Mouse (Mus musculus) fat pad, adult 2 months (tissue): ENCODE results near the gene Sit1.
"Not testable (repeated sequence)": the region's sequence is repeated elsewhere in the genome, so short reads cannot be mapped to it uniquely, and the experiment has no call there.

Experiments used
- DNase-seq: peaks from one replicate; pipeline ENCODE4 v3.0.0-alpha.2; 2011; ENCODE audit warnings: low read depth, low spot score; ENCODE audit errors: extremely low read depth

Gene Sit1

DNA sequence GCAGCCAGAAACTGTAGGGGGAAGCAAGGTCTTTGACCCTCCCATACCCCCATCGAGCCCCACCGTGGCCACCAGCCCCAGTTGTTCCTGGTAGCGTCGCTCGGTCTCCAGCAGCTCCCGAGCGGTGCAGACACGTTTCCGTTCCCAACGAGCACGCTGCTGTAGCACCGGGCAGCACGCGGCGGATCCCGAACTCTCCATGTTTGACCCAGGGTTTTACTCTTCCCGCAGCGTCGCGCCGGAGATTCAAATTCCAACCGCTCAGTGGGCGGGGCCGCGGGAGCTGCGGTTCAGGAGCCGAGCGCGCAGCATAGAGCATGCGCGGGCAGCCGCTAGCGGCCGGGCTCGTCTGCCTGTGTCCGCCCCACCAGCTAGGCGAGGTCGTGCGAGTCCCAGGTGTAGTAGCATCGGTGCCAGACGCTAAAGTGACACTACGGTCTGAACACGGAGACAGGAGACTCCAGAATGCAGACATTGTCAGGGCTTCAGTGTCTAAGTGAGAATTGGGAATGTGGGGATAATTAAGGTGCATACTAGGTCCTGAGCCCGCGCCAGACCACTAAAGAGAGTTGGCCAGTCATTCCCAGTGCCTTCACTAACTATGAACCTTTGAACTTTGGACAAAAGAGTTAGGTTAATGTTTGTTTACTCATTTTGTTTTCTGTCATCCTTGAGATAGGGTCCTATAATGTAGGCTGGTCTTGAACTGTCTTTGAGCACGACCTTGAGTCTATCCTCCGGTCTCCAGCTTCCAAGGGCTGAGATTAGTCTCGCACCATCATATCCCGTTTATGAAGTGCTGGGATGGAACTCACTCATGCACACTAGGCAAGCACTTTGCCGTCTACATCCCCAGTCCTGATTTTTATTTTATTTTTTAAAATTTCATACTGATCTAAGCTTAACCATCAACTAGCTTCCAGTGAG is 16.1 kb upstream of the Sit1 start, which contains the start of gene Arhgef39:
Gene Arhgef39, minus strand, starts transcription at position 289 of the 927 bp plus-strand sequence.
- DNase-seq, result no peak

DNA sequence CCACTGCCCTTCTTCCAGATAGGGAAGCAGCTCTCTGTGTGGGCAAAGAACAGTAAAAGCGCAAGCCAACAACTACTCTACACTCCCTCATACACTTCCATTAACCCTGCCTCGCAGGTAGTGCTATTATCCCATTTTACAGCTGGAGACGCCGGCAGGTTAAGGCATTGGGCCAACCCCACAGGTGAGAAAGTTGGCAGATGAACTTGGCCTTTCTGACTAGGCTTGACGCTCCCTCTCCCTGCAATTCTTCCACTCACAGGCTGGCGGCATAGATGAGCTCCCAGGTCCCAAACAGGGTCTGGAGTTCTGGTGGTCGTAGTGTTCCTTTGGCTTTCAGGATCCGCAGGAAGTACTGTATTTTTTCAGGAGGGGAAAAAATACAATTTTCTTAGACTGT is 15.4 kb upstream of the Sit1 start:
- no peak for DNase-seq

DNA sequence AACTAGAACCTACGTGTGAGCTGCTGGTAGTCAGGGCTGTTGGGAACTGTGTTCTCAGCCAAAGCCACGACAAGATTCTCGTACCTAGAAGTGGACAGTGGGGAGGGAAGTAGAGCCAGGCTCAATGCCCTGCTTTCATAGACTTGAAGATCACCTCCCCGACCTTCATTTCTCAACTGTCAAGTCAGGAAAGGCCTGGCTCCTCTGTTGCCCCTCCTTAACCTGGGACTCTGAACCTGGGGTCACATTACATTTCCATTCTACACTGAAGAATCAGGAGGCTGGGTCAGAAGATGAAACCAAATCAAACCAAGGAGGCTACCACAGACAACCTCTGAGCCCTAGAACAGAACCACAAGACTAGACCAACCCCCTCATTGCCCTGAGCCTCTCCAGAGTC is 14.4 kb upstream of the Sit1 start:
- DNase-seq, result no peak

DNA sequence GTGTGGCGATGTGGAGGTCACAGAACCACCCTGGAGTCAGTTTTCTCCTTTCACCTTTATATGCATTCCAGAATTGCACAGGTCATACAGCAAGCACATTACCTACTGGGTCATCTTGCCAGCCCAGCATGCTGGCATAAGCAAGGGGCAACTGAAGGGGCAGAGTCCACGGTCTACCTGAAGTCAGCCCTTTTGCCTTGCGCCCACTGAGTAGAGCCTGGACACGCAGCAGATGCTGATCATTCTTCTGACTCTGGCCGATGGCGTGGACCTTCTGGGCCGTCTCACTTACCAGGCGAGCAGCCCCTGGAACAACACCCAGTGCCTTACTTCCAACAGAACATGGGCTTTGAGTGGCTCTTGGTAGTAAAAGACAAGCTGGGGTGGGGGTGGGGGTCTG is 13.9 kb upstream of the Sit1 start:
- DNase-seq, result no peak

DNA sequence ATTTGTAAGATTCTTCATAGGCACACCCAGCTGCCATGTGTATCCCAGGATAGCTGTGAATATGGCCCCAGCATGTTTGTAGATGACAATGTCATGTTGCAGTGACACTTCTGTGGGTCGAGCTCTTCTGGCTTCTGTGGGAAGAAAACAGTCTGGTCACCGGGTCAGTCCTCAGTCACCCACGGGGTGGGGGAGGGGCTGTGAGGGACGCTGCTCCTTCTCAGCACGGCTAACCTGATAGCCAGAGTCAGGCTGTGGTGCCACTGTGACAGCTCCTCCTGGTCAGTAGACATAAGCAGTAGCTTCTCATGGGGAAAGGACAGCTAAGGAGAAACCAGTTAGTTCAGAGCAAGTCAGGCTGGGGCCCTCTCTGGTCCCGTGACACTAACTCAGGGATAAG is 13.1 kb upstream of the Sit1 start:
- no peak for DNase-seq

DNA sequence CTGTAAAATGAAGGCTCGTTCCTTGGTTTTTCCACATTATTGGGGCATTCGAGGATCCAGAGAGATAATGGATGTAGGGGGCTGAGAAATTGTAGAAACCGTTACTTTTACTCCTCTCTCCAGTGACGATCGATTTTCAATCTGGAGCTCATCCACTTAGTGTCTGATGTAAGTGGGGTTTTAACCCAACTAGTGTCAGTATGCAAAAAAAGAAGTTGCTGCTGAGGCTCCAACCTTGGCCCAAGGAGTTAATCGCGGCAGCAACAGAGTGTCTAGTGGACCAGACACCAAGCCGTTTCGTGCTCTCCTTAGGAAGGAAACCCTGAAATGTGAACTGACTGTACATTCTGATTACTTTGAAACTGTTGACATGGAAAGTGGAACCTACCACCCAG is 10.3 kb upstream of the Sit1 start:
- DNase-seq, result no peak

DNA sequence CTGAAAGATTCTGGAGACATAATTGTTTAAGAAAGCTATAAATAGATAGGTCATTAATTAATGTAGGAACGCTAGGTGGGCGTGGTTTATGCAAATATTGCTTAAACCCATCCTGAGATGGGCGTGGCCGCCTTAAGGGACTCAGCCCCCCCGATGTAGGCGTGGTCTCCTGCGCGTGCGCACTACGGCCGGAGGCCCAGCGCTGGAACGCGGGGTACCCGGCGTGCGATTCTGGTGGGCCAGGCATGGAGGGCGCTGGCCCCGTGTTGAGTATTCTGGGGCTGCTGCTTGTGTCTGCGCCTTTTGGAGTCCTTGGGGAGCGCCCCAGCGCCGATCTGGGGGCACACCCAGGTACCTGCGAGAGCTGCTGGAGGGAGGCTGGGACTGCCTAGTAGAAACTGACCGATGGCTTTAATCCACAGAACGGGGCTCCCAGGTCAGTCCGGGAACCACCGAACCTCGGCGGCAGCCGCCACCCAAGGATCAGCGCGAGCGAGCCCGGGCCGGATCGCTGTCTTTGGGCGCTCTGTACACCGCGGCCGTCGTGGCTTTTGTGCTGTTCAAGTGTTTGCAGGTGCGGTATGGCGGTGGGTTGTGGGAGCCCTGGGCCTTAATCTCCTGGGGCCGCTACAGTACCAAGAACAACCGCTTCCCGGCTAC is 9.8 kb upstream of the Sit1 start:
- DNase-seq, result no peak

DNA sequence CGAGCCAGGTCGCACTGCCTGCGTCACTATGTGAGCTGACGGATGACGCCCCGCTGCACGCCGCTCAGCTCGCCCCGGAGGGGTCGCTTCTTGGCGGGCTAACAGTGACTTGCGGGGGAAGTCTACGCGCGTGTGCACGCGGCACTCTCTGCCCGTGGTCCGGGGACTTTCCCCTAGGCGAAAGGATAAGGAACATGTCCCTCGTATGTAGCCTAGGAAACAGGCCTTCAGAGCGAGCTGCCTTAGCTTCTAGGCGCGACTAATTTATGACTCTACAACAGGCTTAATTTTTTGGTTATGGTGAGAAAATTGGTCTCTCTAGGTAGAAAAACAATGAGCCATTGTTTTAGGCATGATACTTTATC is 9.3 kb upstream of the Sit1 start, which contains the start of gene Ccdc107:
Gene Ccdc107, plus strand, starts transcription at position 80 of the 365 bp plus-strand sequence.
- peak; percentile 84 for DNase-seq

DNA sequence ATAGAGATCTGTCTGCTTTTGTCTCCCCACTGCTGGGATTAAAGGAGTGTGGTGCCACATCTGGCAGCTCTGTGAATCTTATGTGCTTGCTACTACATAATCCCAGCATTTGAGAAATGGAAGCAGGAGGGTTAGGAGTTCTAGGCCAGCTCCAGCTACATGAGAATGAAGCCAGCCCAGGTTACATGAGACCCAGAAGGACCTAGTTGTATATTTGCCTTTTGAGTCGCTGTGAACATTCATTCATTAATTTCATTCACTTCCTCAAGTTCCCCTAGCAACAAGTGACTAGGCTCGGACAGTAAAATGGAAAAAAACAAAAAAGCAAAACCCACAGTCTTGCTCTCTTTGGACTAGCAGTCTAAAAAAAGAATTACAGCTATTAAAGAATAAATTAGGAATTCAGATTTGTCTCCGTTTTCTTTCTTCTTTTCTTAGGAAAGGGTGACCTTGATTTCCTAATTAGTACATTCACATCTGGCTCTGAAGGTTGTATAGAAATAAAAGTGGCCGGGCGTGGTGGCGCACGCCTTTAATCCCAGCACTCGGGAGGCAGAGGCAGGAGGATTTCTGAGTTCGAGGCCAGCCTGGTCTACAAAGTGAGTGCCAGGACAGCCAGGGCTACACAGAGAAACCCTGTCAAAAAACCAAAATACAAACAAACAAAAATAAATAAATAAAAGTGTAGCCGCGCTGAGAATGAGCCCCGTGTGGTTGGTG is 8.7 kb upstream of the Sit1 start:
- no peak for DNase-seq

DNA sequence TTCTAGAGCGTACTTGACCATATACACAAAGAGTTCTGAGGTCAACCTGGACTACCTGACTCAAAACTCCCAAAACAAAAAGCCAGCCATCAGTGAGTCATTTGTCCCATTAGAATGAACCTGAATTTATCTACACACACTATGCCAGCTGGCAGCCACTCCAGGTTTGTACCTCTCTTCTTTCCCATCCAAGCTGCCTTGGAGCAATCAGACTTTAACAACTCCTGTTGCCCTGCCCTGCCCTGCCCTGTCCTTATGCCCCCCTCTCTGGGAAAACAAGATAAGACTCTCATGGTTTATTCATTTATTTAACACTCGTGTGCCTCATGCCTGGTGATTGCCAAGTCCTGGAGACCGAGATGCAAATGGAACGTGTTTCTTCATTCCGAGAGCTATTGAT is 7.3 kb upstream of the Sit1 start:
- no peak for DNase-seq

DNA sequence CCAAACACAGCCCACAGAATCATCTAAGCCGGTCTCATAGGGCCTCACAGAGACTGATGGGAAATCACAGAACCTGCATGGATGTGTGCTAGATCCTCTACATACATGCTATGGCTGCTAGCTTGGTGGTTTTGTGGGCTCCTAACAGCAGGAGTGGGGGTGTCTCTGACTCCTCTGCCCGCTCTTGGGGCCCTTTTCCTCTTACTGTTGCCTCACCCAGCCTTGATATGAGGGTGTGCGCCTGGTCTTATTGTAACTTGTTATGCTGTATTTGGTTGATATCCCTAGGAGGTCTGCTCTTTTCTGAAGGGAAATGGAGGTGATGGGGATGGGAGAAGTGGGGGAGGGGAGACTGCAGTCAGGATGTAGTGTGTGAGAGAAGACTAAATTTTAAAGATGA is 6.1 kb upstream of the Sit1 start:
- no peak for DNase-seq

DNA sequence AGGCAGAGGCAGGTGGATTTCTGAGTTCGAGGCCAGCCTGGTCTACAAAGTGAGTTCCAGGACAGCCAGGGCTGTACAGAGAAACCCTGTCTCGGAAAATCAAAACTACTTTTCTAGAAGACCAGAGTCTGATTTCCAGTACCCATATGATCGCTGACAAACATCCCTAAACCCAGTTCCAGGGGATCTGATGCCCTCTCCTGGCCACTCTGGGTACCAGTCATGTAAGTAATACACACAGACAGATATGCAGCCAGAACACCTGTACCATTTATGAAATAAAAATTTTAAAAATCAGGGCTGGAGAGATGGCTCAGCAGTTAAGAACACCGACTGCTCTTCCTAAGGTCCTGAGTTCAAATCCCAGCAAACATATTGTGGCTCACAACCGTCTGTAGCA is 2.1 kb upstream of the Sit1 start:
- DNase-seq, result not testable (repeated sequence)

DNA sequence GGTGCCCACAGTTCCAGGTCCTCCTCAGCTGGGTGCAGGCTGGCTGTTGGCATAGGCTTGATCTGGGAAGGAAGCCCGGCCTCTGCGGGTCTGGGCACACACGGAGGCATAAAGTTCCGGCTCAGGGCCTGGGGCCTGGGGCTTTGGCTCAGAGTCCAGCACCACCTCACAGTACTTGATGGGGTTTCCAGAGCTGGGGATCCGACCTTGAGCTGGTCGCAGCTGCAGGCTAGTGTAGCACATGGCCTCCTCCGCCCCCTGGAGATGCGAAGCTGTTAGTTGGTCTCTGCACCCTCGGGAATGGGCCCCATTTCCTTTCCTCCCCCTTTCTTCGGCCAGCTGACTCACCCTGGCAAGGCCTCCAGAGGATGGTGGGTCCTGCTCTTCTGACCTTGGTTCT is 943 bp downstream of the Sit1 start:
- DNase-seq, result no peak

DNA sequence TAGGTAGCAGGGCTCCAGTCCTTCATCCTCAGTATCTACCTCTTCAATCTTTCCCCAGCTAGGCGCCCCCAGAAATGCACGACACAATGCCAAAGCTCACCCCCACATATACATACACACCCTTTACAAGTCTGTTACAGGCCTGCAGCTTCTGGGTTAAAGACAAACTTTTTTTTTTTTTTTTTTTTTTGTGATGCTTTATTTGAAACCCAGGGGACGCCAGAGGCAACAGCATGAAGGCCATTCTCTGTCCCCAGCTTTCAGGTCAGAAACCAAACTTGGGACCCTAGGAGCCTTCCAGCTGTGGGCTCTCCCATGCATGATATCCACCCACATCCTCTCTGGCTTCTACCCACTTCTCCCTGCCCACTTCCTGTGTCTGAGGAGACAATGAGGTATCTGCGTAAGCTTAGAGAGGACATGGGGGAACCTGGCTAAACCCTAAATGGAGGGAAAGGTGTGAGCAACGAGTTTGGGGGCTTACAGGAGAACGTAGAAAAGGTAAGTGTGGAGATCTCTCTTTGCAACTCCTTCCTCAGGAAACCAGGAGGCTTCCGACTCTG is 1.6 kb downstream of the Sit1 start:
- no peak for DNase-seq

DNA sequence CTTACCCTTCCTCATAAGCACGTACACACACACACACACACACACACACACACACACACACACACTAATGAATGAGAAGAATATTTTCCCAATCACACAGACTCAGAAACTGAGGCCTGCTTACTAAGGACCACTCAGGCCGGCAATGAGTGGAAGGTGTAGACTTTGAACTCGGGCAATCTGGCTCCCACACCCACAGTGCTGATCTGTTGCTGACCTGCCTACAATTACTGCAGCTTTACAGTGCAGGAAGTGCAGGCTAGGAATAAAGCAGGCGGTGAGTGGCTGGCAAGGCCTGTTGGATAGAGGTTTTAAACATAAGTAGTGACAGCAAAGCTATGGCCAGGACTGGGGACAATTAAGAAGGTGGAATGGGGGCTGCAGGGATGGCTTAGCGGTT is 2.5 kb downstream of the Sit1 start:
- no peak for DNase-seq

DNA sequence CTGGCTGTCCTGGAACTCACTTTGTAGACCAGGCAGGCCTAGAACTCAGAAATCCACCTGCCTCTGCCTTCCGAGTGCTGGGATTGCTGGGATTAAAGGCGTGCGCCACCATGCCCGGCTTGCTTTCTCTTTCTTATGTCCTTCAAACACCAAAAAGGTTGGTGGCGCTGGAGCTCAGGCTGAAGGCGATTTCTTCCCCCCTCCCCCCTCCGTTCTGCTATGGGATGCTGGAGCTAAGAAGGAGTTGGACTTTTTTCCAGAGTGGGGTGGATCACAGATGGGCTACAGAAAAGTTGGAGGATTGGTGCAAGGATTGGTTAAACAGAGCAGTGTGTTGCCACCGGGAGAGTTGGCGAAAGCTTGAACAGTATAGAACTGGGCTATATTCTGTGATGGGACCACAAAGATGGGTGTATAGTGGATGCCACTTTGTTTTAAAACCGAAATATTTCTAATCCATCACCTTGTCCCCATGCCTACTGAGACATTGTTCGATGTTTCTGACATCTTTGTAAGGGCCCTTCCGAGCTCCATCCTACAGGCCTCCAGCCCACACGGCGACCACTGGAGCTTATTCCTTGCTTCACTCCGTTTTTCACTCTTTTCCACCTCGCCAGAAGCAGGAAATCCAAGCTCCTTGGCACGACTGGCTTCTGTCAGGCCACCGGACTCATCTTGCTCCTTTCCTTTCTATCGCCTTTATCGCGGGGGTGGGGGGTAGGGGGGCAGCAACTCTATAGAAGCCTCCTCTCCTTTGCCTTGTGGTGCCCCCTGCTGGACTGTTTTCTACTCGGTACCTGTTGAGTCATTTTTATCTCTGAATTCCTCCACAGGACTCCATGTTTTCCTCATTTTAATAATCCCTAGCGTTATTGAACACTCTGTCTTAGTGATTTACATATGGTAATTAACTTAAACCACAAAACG is 4.4 kb downstream of the Sit1 start:
- DNase-seq, result no peak

DNA sequence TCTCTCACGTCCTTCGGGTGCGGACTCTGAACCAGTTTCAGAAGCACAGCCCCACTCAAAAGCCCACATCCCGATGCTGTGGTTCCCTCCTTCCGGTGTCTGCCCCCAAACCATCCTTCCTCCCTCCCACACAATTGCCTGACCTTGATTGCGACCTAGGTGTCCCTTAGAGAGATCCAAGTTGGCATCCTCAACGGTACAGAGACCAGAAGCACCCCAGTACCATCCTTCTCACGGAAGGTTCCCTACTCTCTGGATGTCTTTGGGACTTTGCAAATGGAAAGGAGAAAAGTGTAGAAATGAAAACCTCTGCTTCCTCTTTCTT is 5.0 kb downstream of the Sit1 start:
- no peak for DNase-seq

DNA sequence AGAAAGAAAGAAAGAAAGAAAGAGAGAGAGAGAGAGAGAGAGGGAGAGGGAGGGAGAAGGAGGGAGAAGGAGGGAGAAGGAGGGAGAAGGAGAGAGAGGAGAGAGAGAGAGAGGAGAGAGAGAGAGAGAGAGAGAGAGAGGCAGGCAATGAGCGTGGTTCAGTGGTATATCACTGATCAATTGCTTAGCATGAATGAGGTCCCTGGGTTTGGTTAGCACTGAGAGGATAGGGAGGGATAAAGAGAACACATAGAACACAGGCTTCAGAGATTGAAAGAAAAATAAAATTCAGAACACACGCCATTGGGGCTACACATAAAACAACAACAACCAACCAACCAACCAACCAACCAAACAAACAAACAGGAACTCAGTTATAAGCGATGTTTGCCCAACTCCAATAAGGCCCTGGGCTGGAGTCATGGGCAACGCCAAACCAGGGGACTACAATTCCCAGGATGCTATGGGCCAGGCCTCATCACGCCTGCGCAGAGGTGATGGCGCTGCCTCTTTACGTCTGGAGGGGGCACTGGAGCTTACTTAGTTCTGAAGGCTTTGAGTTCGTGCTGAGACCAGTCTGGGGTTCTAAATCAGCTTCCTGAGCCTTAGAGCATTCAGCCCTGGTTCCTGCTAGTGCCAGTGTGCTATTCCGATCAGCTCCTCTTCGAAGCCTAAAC is 5.5 kb downstream of the Sit1 start:
- DNase-seq, result no peak

DNA sequence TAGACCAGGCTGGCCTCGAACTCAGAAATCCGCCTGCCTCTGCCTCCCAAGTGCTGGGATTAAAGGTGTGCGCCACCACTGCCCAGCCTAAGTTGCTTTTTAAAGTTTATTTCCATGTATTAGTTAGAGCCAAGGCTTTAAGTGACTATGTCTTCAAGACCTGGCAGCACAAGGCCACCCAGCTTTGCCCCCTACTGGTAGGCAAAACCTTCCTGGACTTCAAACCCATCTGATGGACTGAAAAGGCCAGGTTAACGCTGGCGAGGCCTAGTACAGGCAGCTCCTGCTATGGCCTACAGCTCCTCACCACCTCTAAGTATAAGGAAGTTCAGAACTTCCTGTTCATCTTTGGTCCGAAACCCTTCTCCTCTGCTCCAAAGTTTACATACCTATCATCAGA is 6.9 kb downstream of the Sit1 start:
- no peak for DNase-seq

DNA sequence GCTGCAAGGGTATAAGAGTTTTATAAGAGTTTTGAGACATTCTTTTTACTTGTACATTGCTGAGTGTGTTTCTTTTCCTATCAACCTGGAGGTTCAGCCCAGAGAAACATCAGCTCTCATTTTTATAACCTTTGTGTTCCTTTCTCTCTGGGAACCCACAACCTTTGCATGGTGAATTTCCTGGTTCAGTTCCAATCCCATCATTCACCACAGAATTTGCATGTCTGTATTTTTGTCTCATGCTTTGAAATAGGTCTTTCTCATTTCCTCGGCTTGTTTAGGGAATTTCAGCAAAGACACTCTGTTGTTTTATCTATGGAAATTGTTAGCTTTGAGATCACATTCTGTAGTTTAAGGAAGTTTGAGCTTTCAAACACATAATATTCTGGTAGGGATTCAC is 9.9 kb downstream of the Sit1 start:
- no peak for DNase-seq
